Mouse (Mus musculus) liver, embryonic 11.5 days (tissue): ENCODE measurements around the gene Klk1b1. TPM values are rescaled to one million over a fixed set of nuclear protein-coding genes. Genes with fewer than 3 reads are reported as not detected.
"Not testable (repeated sequence)": the region's sequence is repeated elsewhere in the genome, so short reads cannot be mapped to it uniquely, and the experiment has no call there.

Experiments
- ATAC-seq: fragments of 200-750 bp; cut with Nextera tagmentation; replicated peaks from 2 replicates; pipeline ENCODE4 v1.8.0; 2017; ENCODE audit warnings: moderate number of reproducible peaks, mild to moderate bottlenecking, moderate TSS enrichment, moderate library complexity; ENCODE audit not compliant: low FRiP score
- DNase-seq: peaks from one replicate; pipeline ENCODE4 v3.0.0-alpha.2; 2017; ENCODE audit warnings: low spot score
- H3K27ac ChIP-seq: fragments of 300-500 bp; sonication (generic); 2 replicates; pipeline ENCODE4 v1.5.1; 2014; ENCODE audit warnings: mild to moderate bottlenecking, low read depth, low read length, control low read depth
- H3K27me3 ChIP-seq: fragments of 300-500 bp; sonication (generic); replicated peaks from 2 replicates; pipeline ENCODE4 v1.6.1; 2014; ENCODE audit warnings: low read length, mixed read lengths; ENCODE audit not compliant: control insufficient read depth, insufficient read depth
- H3K36me3 ChIP-seq: fragments of 300-500 bp; sonication (generic); 2 replicates; pipeline ENCODE4 v1.6.1; 2014; ENCODE audit warnings: mild to moderate bottlenecking, low read length, moderate library complexity, mixed read lengths; ENCODE audit not compliant: control insufficient read depth, insufficient read depth
- H3K4me1 ChIP-seq: fragments of 300-500 bp; sonication (generic); replicated peaks from 2 replicates; pipeline ENCODE4 v1.6.1; 2014; ENCODE audit warnings: low read length, mixed read lengths; ENCODE audit not compliant: control insufficient read depth, insufficient read depth
- H3K4me2 ChIP-seq: fragments of 300-500 bp; sonication (generic); 2 replicates; pipeline ENCODE4 v1.6.1; 2014; ENCODE audit warnings: mild to moderate bottlenecking, control low read depth, moderate library complexity
- H3K4me3 ChIP-seq: fragments of 300-500 bp; sonication (generic); 2 replicates; pipeline ENCODE4 v1.5.1; 2014; ENCODE audit warnings: low read depth, low read length, control low read depth
- H3K9ac ChIP-seq: fragments of 300-500 bp; sonication (generic); 2 replicates; pipeline ENCODE4 v1.6.1; 2014; ENCODE audit warnings: low read depth, low read length, control low read depth
- H3K9me3 ChIP-seq: fragments of 300-500 bp; sonication (generic); 2 replicates; pipeline ENCODE4 v1.6.1; 2016; ENCODE audit warnings: low read length, inconsistent platforms, mixed read lengths; ENCODE audit not compliant: control insufficient read depth
- WGBS: fragments of 180-500 bp; shearing (Covaris S2); extraction: QIAGEN DNeasy Blood & Tissue Kit; methylation state at CpG from one replicate; pipeline ENCODE4 v1.1.7; 2014; 5-methylcytosine and 5-hydroxymethylcytosine counted together
- polyA plus RNA-seq: library from polyadenylated mRNA; unstranded; fragments of >200 nt; fragmentation: Nextera tagmentation; extraction: Ambion mirVana; gene quantifications from 2 replicates; pipeline ENCODE4 v1.2.1, GENCODE M21; 2014

The Klk1b1 gene
- polyA plus RNA-seq, 1 experiment from 2014 or later, result not detected

- ATAC-seq (no peak), DNase-seq (no peak)
- no peaks in the 10 kb centered on the region for H3K36me3 ChIP-seq
- no peak overlapping the region for H3K4me2 ChIP-seq
- H3K9ac ChIP-seq, result no peak overlapping the region
- H3K4me1 ChIP-seq, result no peaks in the 10 kb centered on the region
- no peak overlapping the region for H3K27ac ChIP-seq
- WGBS, result 69% methylated on average over 2 of the region's 2 CpGs
- no peak overlapping the region for H3K4me3 ChIP-seq
- no peaks in the 10 kb centered on the region for H3K27me3 ChIP-seq
- no peaks in the 10 kb centered on the region for H3K9me3 ChIP-seq
Measured at GRCm38 (mm10) chr7:43967612-43968011, 1.1 kb downstream of the Klk1b1 start.

DNA sequence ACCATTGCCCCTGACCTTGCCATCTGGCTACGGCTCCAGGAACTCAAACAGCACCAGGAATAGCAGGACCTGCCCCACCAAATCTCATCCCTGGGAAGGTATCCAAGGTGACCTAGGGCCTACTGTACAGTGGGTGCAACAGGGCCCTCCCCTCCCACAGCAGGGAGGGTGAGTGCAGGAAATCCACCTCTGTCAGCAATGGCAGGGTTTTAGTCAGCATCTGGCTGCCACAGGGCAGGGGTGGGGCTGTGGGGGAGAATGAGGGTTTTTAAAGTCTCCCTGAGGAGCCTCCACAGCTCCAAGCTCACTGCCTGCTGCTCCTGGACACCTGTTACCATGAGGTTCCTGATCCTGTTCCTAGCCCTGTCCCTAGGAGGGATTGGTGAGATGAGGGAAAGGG is 9.2 kb downstream of the Klk1b1 start, which contains the start of gene Klk1b9:
Klk1b9 (plus strand) TSS at position 301 of the 400 bp plus-strand sequence.
- not testable (repeated sequence) for H3K27ac ChIP-seq, H3K4me1 ChIP-seq, ATAC-seq, H3K9me3 ChIP-seq, DNase-seq, H3K4me2 ChIP-seq, H3K36me3 ChIP-seq, H3K4me3 ChIP-seq, H3K27me3 ChIP-seq, H3K9ac ChIP-seq
- WGBS, result 61% methylated on average over 1 of the region's 1 CpGs

GRCm38 (mm10) chr7:43985657-43986056 is 19.1 kb downstream of the Klk1b1 start:
- no peak overlapping the region for H3K27ac ChIP-seq
- no peaks in the 10 kb centered on the region for H3K9me3 ChIP-seq
- no peak overlapping the region for H3K4me3 ChIP-seq
- H3K9ac ChIP-seq, result no peak overlapping the region
- H3K36me3 ChIP-seq, result no peaks in the 10 kb centered on the region
- no peaks in the 10 kb centered on the region for H3K4me1 ChIP-seq
- H3K4me2 ChIP-seq, result no peak overlapping the region
- H3K27me3 ChIP-seq, result no peaks in the 10 kb centered on the region
- ATAC-seq (no peak), DNase-seq (no peak)

DNA sequence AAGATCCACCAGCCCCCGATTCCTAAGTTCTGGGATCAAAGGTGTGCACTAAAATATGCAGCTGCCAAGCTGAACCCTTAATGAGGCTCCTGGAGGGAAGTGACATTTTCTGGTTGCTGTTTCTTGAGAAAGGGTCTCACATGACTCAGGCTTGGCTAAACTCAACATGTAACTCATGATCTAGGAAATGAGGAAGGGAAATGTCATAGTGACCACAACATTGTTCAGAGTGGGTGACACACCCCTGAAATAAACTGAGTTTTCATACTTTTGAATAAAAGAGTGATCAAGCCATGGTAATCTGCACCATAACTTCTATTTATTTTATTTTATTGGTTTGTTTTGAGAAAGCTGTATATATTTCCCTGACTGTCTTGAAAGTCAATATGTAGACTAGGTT is 28.3 kb downstream of the Klk1b1 start:
- H3K27me3 ChIP-seq, H3K9ac ChIP-seq, ATAC-seq, DNase-seq, H3K9me3 ChIP-seq, H3K36me3 ChIP-seq, H3K4me3 ChIP-seq, H3K4me2 ChIP-seq, H3K27ac ChIP-seq, H3K4me1 ChIP-seq: not testable (repeated sequence)
- WGBS, result 50% methylated on average over 1 of the region's 1 CpGs

DNA sequence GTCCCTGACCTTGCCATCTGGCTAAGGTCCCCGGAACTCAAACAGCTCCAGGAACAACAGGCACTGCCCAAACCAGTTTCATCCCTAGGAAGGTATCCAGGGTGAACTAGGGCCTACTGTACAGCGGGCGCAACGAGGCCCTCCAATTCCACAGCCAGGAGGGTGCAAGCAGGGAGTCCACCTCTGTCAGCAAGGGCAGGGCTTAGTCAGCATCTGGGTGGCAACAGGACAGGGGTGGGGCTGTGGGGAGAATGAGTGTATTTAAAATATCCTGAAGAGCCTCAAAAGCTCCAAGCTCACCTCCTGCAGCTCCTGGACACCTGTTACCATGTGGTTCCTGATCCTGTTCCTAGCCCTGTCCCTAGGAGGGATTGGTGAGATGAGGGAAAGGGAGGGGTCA is 29.0 kb downstream of the Klk1b1 start, which contains the start of gene Klk1b11:
Klk1b11 (plus strand) TSS at position 301 of the 400 bp plus-strand sequence.
- H3K27ac ChIP-seq, H3K36me3 ChIP-seq, H3K9me3 ChIP-seq, DNase-seq, H3K9ac ChIP-seq, H3K4me1 ChIP-seq, H3K4me2 ChIP-seq, H3K27me3 ChIP-seq, ATAC-seq, H3K4me3 ChIP-seq: not testable (repeated sequence)
- 77% methylated on average over 4 of the region's 4 CpGs for WGBS

DNA sequence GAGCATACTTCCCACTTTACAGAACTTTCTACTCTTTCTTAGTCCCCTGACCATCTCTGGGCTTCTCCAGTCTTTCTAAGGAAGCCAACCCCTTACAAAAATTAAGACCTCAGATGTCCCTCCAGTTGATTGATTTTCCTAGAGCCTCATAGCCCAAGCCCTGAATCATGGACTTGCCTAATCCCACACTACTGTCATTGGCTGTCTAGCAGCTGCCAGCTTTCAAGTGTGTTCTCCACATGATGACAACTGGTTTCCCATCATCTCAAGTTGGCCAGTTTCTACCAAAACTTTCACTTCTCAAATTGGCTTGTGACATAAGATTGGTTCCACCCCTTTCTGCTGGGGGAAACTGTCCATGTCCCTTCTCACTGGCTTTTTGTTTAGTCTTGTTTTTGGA is 38.3 kb downstream of the Klk1b1 start:
- no peak for ATAC-seq

GRCm38 (mm10) chr7:44011868-44012267 is 45.3 kb downstream of the Klk1b1 start, which contains the start of gene Klk1b26:
Klk1b26 (plus strand) TSS chr7:44012168.
- not testable (repeated sequence) for ATAC-seq, H3K4me2 ChIP-seq, H3K4me1 ChIP-seq, H3K27ac ChIP-seq, H3K9me3 ChIP-seq, H3K36me3 ChIP-seq, H3K27me3 ChIP-seq, DNase-seq, H3K9ac ChIP-seq, H3K4me3 ChIP-seq

More for the DNA sequence above, 38.3 kb downstream of the Klk1b1 start:
- no peak overlapping the region for H3K4me2 ChIP-seq
- H3K9me3 ChIP-seq, result no peaks in the 10 kb centered on the region
- DNase-seq, result no peak
- H3K4me3 ChIP-seq, result no peak overlapping the region
- no peaks in the 10 kb centered on the region for H3K27me3 ChIP-seq
- H3K36me3 ChIP-seq, result no peaks in the 10 kb centered on the region
- H3K4me1 ChIP-seq, result no peaks in the 10 kb centered on the region
- H3K9ac ChIP-seq, result no peak overlapping the region
- H3K27ac ChIP-seq, result no peak overlapping the region

DNA sequence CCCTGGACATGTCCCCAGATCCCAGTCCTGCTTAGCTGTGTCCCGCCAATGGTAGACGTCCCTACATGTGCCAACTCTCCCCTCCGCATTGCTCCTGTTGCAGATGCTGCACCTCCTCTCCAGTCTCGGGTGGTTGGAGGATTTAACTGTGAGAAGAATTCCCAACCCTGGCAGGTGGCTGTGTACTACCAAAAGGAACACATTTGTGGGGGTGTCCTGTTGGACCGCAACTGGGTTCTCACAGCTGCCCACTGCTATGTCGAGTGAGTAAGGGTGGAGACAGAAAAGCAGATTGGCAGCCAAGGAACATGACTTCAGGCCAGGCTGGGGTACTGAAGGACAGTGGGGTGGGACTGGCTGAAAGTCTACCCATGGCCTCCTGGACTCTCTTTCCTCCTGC is 48.1 kb downstream of the Klk1b1 start:
- H3K9ac ChIP-seq, DNase-seq, H3K4me3 ChIP-seq, H3K4me2 ChIP-seq, H3K27me3 ChIP-seq, H3K36me3 ChIP-seq, ATAC-seq, H3K9me3 ChIP-seq, H3K27ac ChIP-seq, H3K4me1 ChIP-seq: not testable (repeated sequence)
- 73% methylated on average over 6 of the region's 6 CpGs for WGBS

DNA sequence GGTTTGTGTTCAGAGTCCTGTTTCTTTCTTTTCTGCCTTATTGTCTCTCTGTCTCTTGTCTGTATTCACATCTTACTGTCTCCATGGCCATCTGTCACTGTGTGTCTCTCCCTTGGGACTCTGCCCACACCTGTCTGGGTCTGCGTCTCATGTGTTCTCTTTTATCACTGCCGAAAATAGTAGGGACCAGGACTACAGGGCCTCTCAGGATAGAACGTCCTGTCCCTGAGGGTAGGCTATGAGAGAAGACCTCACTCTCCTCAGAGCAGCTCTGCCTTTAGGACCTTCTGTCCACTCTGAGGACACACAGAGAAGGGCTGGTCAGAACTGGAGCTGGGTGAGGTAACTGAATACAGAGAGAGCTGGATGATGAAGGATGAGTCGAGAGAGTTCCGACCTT is 48.5 kb downstream of the Klk1b1 start:
- H3K27ac ChIP-seq, result no peak overlapping the region
- no peaks in the 10 kb centered on the region for H3K4me1 ChIP-seq
- 85% methylated on average over 5 of the region's 5 CpGs for WGBS
- no peak overlapping the region for H3K4me2 ChIP-seq
- H3K4me3 ChIP-seq, result no peak overlapping the region
- no peak for DNase-seq
- no peaks in the 10 kb centered on the region for H3K27me3 ChIP-seq
- no peaks in the 10 kb centered on the region for H3K36me3 ChIP-seq
- no peak overlapping the region for H3K9ac ChIP-seq
- no peaks in the 10 kb centered on the region for H3K9me3 ChIP-seq
- ATAC-seq, result no peak
